Mouse (Mus musculus) G1E (cell line): ENCODE results near the gene Cd101. TPM values are rescaled to one million over a fixed set of nuclear protein-coding genes. Genes with fewer than 3 reads are reported as not detected.

Experiments
- ATAC-seq: 2 replicates; pipeline ENCODE4 v1.8.0; 2016; ENCODE audit warnings: mild to moderate bottlenecking; ENCODE audit not compliant: insufficient number of reproducible peaks, poor library complexity, low FRiP score, severe bottlenecking; ENCODE audit errors: extremely low read depth
- DNase-seq: peaks from one replicate; pipeline ENCODE4 v3.0.0; 2012; ENCODE audit warnings: low spot score
- H3K27me3 ChIP-seq: 2 replicates; pipeline ENCODE4 v1.6.1; 2012; ENCODE audit warnings: mild to moderate bottlenecking, low read length, inconsistent platforms; ENCODE audit not compliant: insufficient read depth
- H3K36me3 ChIP-seq: replicated peaks from 2 replicates; pipeline ENCODE3; 2012; ENCODE audit warnings: mild to moderate bottlenecking, inconsistent platforms
- H3K4me1 ChIP-seq: 2 replicates; pipeline ENCODE4 v1.6.1; 2012; ENCODE audit warnings: low read depth, low read length, inconsistent platforms, mixed read lengths; ENCODE audit not compliant: insufficient read depth
- H3K4me3 ChIP-seq: 2 replicates; pipeline ENCODE4 v1.5.1; 2012; ENCODE audit warnings: low read depth, mild to moderate bottlenecking, inconsistent platforms, low read length, moderate library complexity, mixed read lengths
- H3K9me3 ChIP-seq: replicated peaks from 2 replicates; pipeline ENCODE4 v1.6.1; 2012; ENCODE audit warnings: inconsistent platforms
- CTCF ChIP-seq: IDR thresholded peaks from 2 replicates; pipeline ENCODE4 v1.5.1; 2012; ENCODE audit warnings: low read depth, low read length, inconsistent platforms, mixed read lengths
- GATA1 ChIP-seq: IDR thresholded peaks from 2 replicates; pipeline ENCODE4 v1.6.1; 2012; ENCODE audit warnings: borderline replicate concordance, low read length, inconsistent platforms, mixed read lengths
- GATA2 ChIP-seq: IDR thresholded peaks from 2 replicates; pipeline ENCODE4 v1.6.1; 2012; ENCODE audit warnings: low read depth, low read length, inconsistent platforms, borderline replicate concordance
- POLR2AphosphoS5 ChIP-seq: IDR thresholded peaks from 2 replicates; pipeline ENCODE4 v1.6.1; 2012; ENCODE audit warnings: low read depth, low read length, inconsistent platforms; ENCODE audit not compliant: insufficient replicate concordance
- TAL1 ChIP-seq: conservative IDR thresholded peaks from 2 replicates; pipeline ENCODE4 v1.6.1; 2012; ENCODE audit warnings: low read depth, low read length, inconsistent platforms, mixed read lengths
- polyA plus RNA-seq: library from polyadenylated mRNA; stranded (reverse); fragments of >175 nt; gene quantifications from 2 replicates; pipeline ENCODE4 v1.2.3, GENCODE M21; 2012
- total RNA-seq, 2 experiments: library from RNA; stranded (forward) in 1 of 2; stranded (reverse) in 1 of 2; fragments of 200-1000 nt in 1 of 2; fragments of >200 nt in 1 of 2; fragmentation: Nextera tagmentation in 1 of 2; gene quantifications; 2 replicates each; pipeline ENCODE4 v1.2.3; 2014 to 2017

Gene Cd101
- total and polyA plus RNA-seq, 3 experiments: 0.05 TPM; not detected in 2

DNA sequence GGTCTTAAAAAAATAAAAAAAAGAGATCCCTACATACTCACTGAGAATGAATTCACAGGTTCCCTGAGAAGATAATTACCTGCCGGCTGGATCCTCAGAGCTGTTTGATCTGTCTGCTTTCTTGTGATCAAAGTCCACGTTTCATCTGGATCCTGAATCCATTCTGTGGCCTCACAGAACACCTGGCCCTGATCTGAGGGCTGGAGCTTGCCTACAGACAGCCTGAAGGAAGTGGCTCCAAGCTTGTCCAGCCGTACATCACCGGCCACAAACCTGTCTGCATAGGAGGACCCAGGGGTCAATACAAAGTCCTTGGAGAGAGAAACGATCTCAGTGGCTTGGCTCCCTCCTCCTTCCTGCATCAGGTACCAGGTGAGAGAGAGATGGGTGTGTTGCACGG lies 10.9 kb downstream of the Cd101 start:
- TF ChIP-seq CTCF (no peak), POLR2AphosphoS5 (no peak), TAL1 (no peak), GATA2 (no peak), GATA1 (no peak)
- no peaks in the 10 kb centered on the region for H3K9me3 ChIP-seq
- peaks cover 17% of the 10 kb centered on the region for H3K27me3 ChIP-seq
- no peaks in the 10 kb centered on the region for H3K4me1 ChIP-seq
- DNase-seq (no peak), ATAC-seq (no peak)
- no peak overlapping the region for H3K4me3 ChIP-seq
- no peaks in the 10 kb centered on the region for H3K36me3 ChIP-seq

DNA sequence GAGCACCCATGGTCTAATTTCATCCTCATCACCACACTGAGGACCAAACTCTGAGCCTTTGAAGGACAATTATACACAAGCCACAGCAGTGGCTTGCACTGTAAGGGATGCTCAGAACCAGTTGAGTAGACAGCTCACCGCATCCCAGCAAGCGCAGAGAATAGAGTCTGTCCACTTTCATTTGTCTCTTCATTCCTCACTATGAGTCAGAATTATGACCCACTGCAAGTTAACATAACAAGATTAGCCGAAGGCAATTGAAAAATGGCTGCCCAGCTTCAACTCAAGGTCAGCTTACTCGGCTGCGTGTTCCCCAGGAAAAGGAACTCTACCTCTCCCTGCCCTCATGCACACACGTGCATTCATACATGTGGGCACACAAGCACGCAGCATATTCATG lies 13.3 kb downstream of the Cd101 start:
- Histone ChIP-seq H3K36me3 (no peaks in the 10 kb centered on the region), H3K27me3 (peaks cover 23% of the 10 kb centered on the region), H3K9me3 (no peaks in the 10 kb centered on the region), H3K4me1 (no peaks in the 10 kb centered on the region), H3K4me3 (no peak overlapping the region)
- DNase-seq (no peak), ATAC-seq (no peak)
- TF ChIP-seq GATA1: no peak
- TF ChIP-seq TAL1: no peak
- no peak for TF ChIP-seq POLR2AphosphoS5
- no peak for TF ChIP-seq CTCF
- TF ChIP-seq GATA2: no peak

DNA sequence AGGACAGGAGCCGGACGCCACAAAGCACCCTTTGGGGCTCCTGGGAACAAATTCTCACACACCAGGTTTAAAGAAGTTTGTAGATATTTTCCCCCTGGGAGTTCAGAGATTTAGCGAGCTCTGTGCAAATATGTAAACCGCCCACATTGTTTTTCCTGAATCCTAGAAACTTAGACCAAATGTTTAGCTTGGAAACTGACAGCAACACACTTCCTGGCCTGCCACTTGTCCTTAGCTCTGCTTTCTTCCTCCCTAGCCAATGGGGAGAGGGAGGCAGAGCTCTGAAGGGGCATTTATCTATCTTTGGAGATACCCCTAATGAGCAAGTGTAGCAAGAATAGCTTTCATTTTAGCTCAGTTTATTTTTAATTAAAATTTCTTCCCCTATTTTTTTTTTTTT lies 14.1 kb downstream of the Cd101 start:
- Histone ChIP-seq H3K27me3 (peaks cover 23% of the 10 kb centered on the region), H3K4me3 (no peak overlapping the region), H3K9me3 (no peaks in the 10 kb centered on the region), H3K4me1 (peaks cover 4% of the 10 kb centered on the region), H3K36me3 (no peaks in the 10 kb centered on the region)
- no peak for ATAC-seq
- DNase-seq: no peak
- TF ChIP-seq POLR2AphosphoS5: no peak
- no peak for TF ChIP-seq GATA1
- TF ChIP-seq GATA2: no peak
- TF ChIP-seq TAL1: no peak
- TF ChIP-seq CTCF: no peak

DNA sequence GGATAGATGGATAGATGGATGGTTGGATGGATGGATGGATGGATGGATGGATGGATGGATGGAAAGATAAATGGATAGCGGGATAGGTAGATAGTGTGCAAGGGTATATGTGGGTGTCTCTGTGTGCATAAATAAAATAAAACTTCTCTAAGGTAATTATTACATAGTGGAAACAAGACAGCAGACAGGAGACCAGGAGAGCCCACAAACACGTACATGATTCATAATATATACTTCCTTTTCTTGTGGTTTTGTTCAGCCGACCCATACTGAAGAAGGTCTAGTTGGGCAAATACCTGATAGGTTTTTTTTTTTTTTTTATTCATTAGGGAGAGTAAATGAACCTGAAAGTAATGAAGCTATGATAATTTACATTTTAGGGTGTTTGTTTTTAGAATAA lies 15.8 kb downstream of the Cd101 start:
- Histone ChIP-seq H3K4me3 (no peak overlapping the region), H3K9me3 (no peaks in the 10 kb centered on the region), H3K27me3 (peaks cover 13% of the 10 kb centered on the region), H3K4me1 (peaks cover 5% of the 10 kb centered on the region), H3K36me3 (no peaks in the 10 kb centered on the region)
- TF ChIP-seq GATA1: no peak
- TF ChIP-seq CTCF: no peak
- TF ChIP-seq TAL1: no peak
- TF ChIP-seq POLR2AphosphoS5: no peak
- no peak for TF ChIP-seq GATA2
- no peak for ATAC-seq
- no peak for DNase-seq

DNA sequence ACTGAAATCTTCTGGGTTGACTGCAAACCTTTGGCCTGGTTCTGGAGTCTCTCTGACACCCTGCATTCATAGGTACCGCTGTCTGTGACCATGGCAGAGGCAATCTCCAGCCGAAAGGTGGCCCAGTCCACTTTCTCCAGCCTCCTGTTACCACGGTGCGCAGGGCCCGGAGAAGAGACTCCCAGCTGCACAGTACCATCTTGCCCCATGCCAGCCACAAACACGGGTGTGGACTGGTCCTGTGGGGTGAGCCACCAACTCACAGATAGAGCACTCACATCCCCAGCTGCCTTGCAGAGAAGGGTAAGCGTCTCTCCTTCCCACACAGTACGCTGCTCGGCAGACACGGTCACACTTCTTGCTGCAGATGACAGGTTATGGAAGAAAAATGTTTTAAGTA lies 16.4 kb downstream of the Cd101 start:
- Histone ChIP-seq H3K27me3 (peaks cover 12% of the 10 kb centered on the region), H3K4me3 (no peak overlapping the region), H3K36me3 (no peaks in the 10 kb centered on the region), H3K4me1 (peaks cover 5% of the 10 kb centered on the region), H3K9me3 (no peaks in the 10 kb centered on the region)
- TF ChIP-seq GATA2: no peak
- TF ChIP-seq GATA1: no peak
- TF ChIP-seq CTCF: no peak
- no peak for TF ChIP-seq POLR2AphosphoS5
- no peak for TF ChIP-seq TAL1
- DNase-seq: no peak
- no peak for ATAC-seq

DNA sequence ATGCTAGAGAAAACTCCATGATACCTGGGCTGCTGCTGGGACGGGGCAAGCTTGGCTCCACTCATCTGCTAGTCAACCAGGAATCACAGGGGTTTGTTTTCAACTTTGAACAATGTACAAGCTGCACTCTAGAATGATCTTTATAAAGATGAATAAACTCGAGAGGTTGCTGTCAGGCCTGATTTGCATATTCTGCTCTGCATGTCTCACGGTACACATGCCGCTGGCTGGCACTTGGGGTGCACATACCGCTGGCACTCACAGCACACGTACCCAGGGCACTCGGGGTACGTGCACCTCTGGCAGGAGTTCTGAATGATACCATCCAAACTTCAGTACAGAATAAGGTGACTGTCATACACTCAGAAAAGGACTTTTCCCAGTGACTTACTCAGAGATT lies 16.8 kb downstream of the Cd101 start:
- H3K36me3 ChIP-seq: no peaks in the 10 kb centered on the region
- no peak overlapping the region for H3K4me3 ChIP-seq
- no peaks in the 10 kb centered on the region for H3K9me3 ChIP-seq
- TF ChIP-seq GATA2: no peak
- no peak for TF ChIP-seq GATA1
- no peak for TF ChIP-seq POLR2AphosphoS5
- no peak for TF ChIP-seq CTCF
- no peak for TF ChIP-seq TAL1
- peaks cover 5% of the 10 kb centered on the region for H3K4me1 ChIP-seq
- no peak for DNase-seq
- ATAC-seq: no peak
- peaks cover 12% of the 10 kb centered on the region for H3K27me3 ChIP-seq

DNA sequence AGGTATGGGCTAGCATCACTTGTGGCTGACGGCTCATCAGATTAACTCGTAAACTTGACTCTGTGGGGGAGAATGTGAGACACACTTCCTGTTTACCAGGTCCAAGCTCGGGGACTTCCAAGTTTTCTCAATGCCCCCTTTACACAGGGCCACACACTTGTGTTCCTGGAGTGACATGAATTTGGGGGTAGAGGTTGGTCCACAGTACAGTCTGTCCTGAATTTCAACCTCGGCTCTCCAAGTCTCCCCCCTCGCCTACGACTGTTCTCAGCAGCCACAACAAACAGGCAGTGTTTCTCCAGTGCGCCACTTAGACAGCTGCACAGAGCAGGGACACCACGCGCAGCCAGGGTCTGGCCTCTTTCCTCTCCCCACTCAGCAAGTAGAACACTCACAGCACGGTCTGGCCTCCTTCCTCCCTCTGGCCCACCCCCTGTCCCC lies 17.2 kb downstream of the Cd101 start:
- no peaks in the 10 kb centered on the region for H3K9me3 ChIP-seq
- H3K4me3 ChIP-seq: no peak overlapping the region
- H3K27me3 ChIP-seq: peaks cover 12% of the 10 kb centered on the region
- H3K4me1 ChIP-seq: peaks cover 7% of the 10 kb centered on the region
- no peak for ATAC-seq
- no peak for DNase-seq
- H3K36me3 ChIP-seq: no peaks in the 10 kb centered on the region
- TF ChIP-seq TAL1 (no peak), GATA2 (no peak), POLR2AphosphoS5 (no peak), CTCF (no peak), GATA1 (no peak)
